Mouse (Mus musculus) stomach, embryonic 15.5 days (tissue): ENCODE results near the gene Olfr780. TPM values are rescaled to one million over a fixed set of nuclear protein-coding genes. Genes with fewer than 3 reads are reported as not detected.
"Not testable (repeated sequence)": the region's sequence is repeated elsewhere in the genome, so short reads cannot be mapped to it uniquely, and the experiment has no call there.

Source experiments
- ATAC-seq: fragments of 200-750 bp; cut with Nextera tagmentation; 2 replicates; pipeline ENCODE4 v1.8.0; 2017; ENCODE audit warnings: low read depth, moderate number of reproducible peaks, moderate TSS enrichment; ENCODE audit not compliant: insufficient read depth, low FRiP score
- H3K27ac ChIP-seq: fragments of 300-500 bp; sonication (generic); 2 replicates; pipeline ENCODE4 v1.5.1; 2015; ENCODE audit warnings: mild to moderate bottlenecking, inconsistent platforms
- H3K27me3 ChIP-seq: fragments of 300-500 bp; sonication (generic); replicated peaks from 2 replicates; pipeline ENCODE4 v1.6.1; 2015; ENCODE audit warnings: inconsistent platforms
- H3K36me3 ChIP-seq: fragments of 300-500 bp; sonication (generic); 2 replicates; pipeline ENCODE4 v1.6.1; 2015; ENCODE audit warnings: inconsistent platforms
- H3K4me1 ChIP-seq: fragments of 300-500 bp; sonication (generic); 2 replicates; pipeline ENCODE4 v1.6.1; 2015; ENCODE audit warnings: inconsistent platforms
- H3K4me2 ChIP-seq: fragments of 300-500 bp; sonication (generic); 2 replicates; pipeline ENCODE4 v1.6.1; 2015; ENCODE audit warnings: mild to moderate bottlenecking, inconsistent platforms
- H3K4me3 ChIP-seq: fragments of 300-500 bp; sonication (generic); replicated peaks from 2 replicates; pipeline ENCODE4 v1.5.1; 2015; ENCODE audit warnings: inconsistent platforms
- H3K9ac ChIP-seq: fragments of 300-500 bp; sonication (generic); 2 replicates; pipeline ENCODE4 v1.6.1; 2015; ENCODE audit warnings: inconsistent platforms
- H3K9me3 ChIP-seq: fragments of 300-500 bp; sonication (generic); 2 replicates; pipeline ENCODE4 v1.6.1; 2016; ENCODE audit warnings: inconsistent platforms
- WGBS: fragments of 180-500 bp; shearing (Covaris S2); methylation state at CpG from one replicate; pipeline ENCODE4 v1.1.7; 2015; 5-methylcytosine and 5-hydroxymethylcytosine counted together
- polyA plus RNA-seq: library from polyadenylated mRNA; unstranded; fragments of >200 nt; fragmentation: Nextera tagmentation; extraction: Ambion mirVana; gene quantifications from 2 replicates; pipeline ENCODE4 v1.2.1, GENCODE M21; 2015

Olfr780 gene
- not detected in 2 replicates for polyA plus RNA-seq

- Histone ChIP-seq H3K36me3 (no peaks in the 10 kb centered on the region), H3K9me3 (no peaks in the 10 kb centered on the region), H3K27me3 (no peaks in the 10 kb centered on the region), H3K4me3 (no peak within 1 kb of the TSS), H3K4me2 (no peak within 1 kb of the TSS), H3K9ac (no peak within 1 kb of the TSS), H3K4me1 (no peaks in the 10 kb centered on the region), H3K27ac (no peak within 1 kb of the TSS)
- WGBS = 82% methylated on average over 3 of the region's 3 CpGs
- ATAC-seq = no peak
These were observed at the start of gene Olfr780 for GRCm38 (mm10) chr10:129317817-129318216. Gene Olfr780, plus strand, starts transcription at chr10:129318117.

- Histone ChIP-seq H3K9ac (no peak within 1 kb of the TSS), H3K36me3 (no peaks in the 10 kb centered on the region), H3K4me1 (no peaks in the 10 kb centered on the region), H3K27ac (no peak within 1 kb of the TSS), H3K4me2 (no peak within 1 kb of the TSS), H3K27me3 (no peaks in the 10 kb centered on the region), H3K4me3 (no peak within 1 kb of the TSS), H3K9me3 (no peaks in the 10 kb centered on the region)
- ATAC-seq = no peak
- WGBS = 83% methylated on average over 2 of the region's 2 CpGs
These were observed 46.8 kb upstream of the Olfr780 start, which contains the start of gene Olfr777 for GRCm38 (mm10) chr10:129271081-129271535. Gene Olfr777, minus strand, starts transcription at chr10:129271485.

GRCm38 (mm10) chr10:129312973-129313372 is 4.9 kb upstream of the Olfr780 start:
- H3K4me1 ChIP-seq, ATAC-seq, H3K4me2 ChIP-seq, H3K36me3 ChIP-seq, H3K9me3 ChIP-seq, H3K4me3 ChIP-seq, H3K27ac ChIP-seq, H3K9ac ChIP-seq, H3K27me3 ChIP-seq: not testable (repeated sequence)
- WGBS = 52% methylated on average over 1 of the region's 1 CpGs

- not testable (repeated sequence) for H3K4me3 ChIP-seq, H3K36me3 ChIP-seq, H3K9me3 ChIP-seq, H3K4me2 ChIP-seq, H3K4me1 ChIP-seq, ATAC-seq, H3K27me3 ChIP-seq, H3K27ac ChIP-seq, H3K9ac ChIP-seq
- no CpG with 5 or more reads among the region's 1 CpGs for WGBS
These were observed 4.4 kb upstream of the Olfr780 start for GRCm38 (mm10) chr10:129313521-129313920.

- Histone ChIP-seq H3K4me3 (no peak within 1 kb of the TSS), H3K27me3 (no peaks in the 10 kb centered on the region), H3K27ac (no peak within 1 kb of the TSS), H3K36me3 (no peaks in the 10 kb centered on the region), H3K4me1 (no peaks in the 10 kb centered on the region), H3K9ac (no peak within 1 kb of the TSS), H3K4me2 (no peak within 1 kb of the TSS), H3K9me3 (no peaks in the 10 kb centered on the region)
- ATAC-seq = no peak
These were observed 10.6 kb downstream of the Olfr780 start, which contains the start of gene Olfr781 for GRCm38 (mm10) chr10:129328554-129328953. Gene Olfr781, plus strand, starts transcription at chr10:129328854.

- no peaks in the 10 kb centered on the region for H3K36me3 ChIP-seq
- no peak within 1 kb of the TSS for H3K27ac ChIP-seq
- H3K4me1 ChIP-seq = no peaks in the 10 kb centered on the region
- no peaks in the 10 kb centered on the region for H3K9me3 ChIP-seq
- no peak within 1 kb of the TSS for H3K9ac ChIP-seq
- WGBS = 89% methylated on average over 3 of the region's 3 CpGs
- no peak within 1 kb of the TSS for H3K4me3 ChIP-seq
- ATAC-seq = no peak
- no peaks in the 10 kb centered on the region for H3K27me3 ChIP-seq
- no peak within 1 kb of the TSS for H3K4me2 ChIP-seq
These were observed 30.6 kb downstream of the Olfr780 start, which contains the start of gene Olfr782 for GRCm38 (mm10) chr10:129348550-129348949. Gene Olfr782, plus strand, starts transcription at chr10:129348850.

- H3K9ac ChIP-seq, H3K9me3 ChIP-seq, H3K4me1 ChIP-seq, H3K27ac ChIP-seq, H3K4me2 ChIP-seq, ATAC-seq, H3K36me3 ChIP-seq, H3K4me3 ChIP-seq, H3K27me3 ChIP-seq: not testable (repeated sequence)
- WGBS = 67% methylated on average over 2 of the region's 2 CpGs
These were observed 34.6 kb downstream of the Olfr780 start for GRCm38 (mm10) chr10:129352475-129352874.

- not testable (repeated sequence) for H3K27me3 ChIP-seq, H3K4me3 ChIP-seq, H3K4me2 ChIP-seq, ATAC-seq, H3K36me3 ChIP-seq, H3K4me1 ChIP-seq, H3K9ac ChIP-seq, H3K27ac ChIP-seq, H3K9me3 ChIP-seq
- WGBS = 89% methylated on average over 4 of the region's 4 CpGs
These were observed 38.6 kb downstream of the Olfr780 start for GRCm38 (mm10) chr10:129356496-129356895.

- H3K9ac ChIP-seq = no peak overlapping the region
- no peaks in the 10 kb centered on the region for H3K36me3 ChIP-seq
- no peaks in the 10 kb centered on the region for H3K27me3 ChIP-seq
- no peak overlapping the region for H3K4me2 ChIP-seq
- no peak overlapping the region for H3K4me3 ChIP-seq
- H3K27ac ChIP-seq = no peak overlapping the region
- ATAC-seq = no peak
- no peaks in the 10 kb centered on the region for H3K4me1 ChIP-seq
- no peaks in the 10 kb centered on the region for H3K9me3 ChIP-seq
- 69% methylated on average over 5 of the region's 5 CpGs for WGBS
These were observed 39.4 kb downstream of the Olfr780 start for GRCm38 (mm10) chr10:129357307-129357706.

Other genes with a start within 250 kb of the Olfr780 start
- not detected in 2 replicates for gene Olfr766-ps1, start 249.1 kb upstream of the Olfr780 start, polyA plus RNA-seq
- not detected in 2 replicates for gene Olfr767, start 235.2 kb upstream of the Olfr780 start, polyA plus RNA-seq
- gene Olfr768, start 218.7 kb upstream of the Olfr780 start, polyA plus RNA-seq = not detected in 2 replicates
- not detected in 2 replicates for gene Olfr769, start 200.3 kb upstream of the Olfr780 start, polyA plus RNA-seq
- not detected in 2 replicates for gene Olfr770, start 179.1 kb upstream of the Olfr780 start, polyA plus RNA-seq
- gene Olfr771, start 153.4 kb upstream of the Olfr780 start, polyA plus RNA-seq = not detected in 2 replicates
- gene Olfr772, start 140.2 kb upstream of the Olfr780 start, polyA plus RNA-seq = not detected in 2 replicates
- gene Olfr773, start 130.7 kb upstream of the Olfr780 start, polyA plus RNA-seq = not detected in 2 replicates
- not detected in 2 replicates for gene Olfr774, start 81.9 kb upstream of the Olfr780 start, polyA plus RNA-seq
- gene Olfr775, start 69.7 kb upstream of the Olfr780 start, polyA plus RNA-seq = not detected in 2 replicates
- gene Olfr776, start 59.0 kb upstream of the Olfr780 start, polyA plus RNA-seq = not detected in 2 replicates
- not detected in 2 replicates for gene Olfr777, start 46.6 kb upstream of the Olfr780 start, polyA plus RNA-seq
- not detected in 2 replicates for gene Olfr781, start 10.7 kb downstream of the Olfr780 start, polyA plus RNA-seq
- gene Olfr782, start 30.7 kb downstream of the Olfr780 start, polyA plus RNA-seq = not detected in 2 replicates
- gene Olfr784, start 66.0 kb downstream of the Olfr780 start, polyA plus RNA-seq = 0.09 TPM in 1 of 2 replicates, not detected in the other
- gene Olfr785, start 87.3 kb downstream of the Olfr780 start, polyA plus RNA-seq = not detected in 2 replicates
- gene Olfr786, start 109.2 kb downstream of the Olfr780 start, polyA plus RNA-seq = not detected in 2 replicates
- gene Olfr787, start 143.7 kb downstream of the Olfr780 start, polyA plus RNA-seq = not detected in 2 replicates
- gene Olfr788, start 152.9 kb downstream of the Olfr780 start, polyA plus RNA-seq = not detected in 2 replicates
- gene Olfr789, start 166.6 kb downstream of the Olfr780 start, polyA plus RNA-seq = not detected in 2 replicates
- not detected in 2 replicates for gene Olfr790, start 180.4 kb downstream of the Olfr780 start, polyA plus RNA-seq
- gene Olfr791, start 203.7 kb downstream of the Olfr780 start, polyA plus RNA-seq = not detected in 2 replicates
- gene Olfr792, start 221.0 kb downstream of the Olfr780 start, polyA plus RNA-seq = not detected in 2 replicates
- gene Olfr794, start 249.5 kb downstream of the Olfr780 start, polyA plus RNA-seq = not detected in 2 replicates